Mouse (Mus musculus): ENCODE measurements around the gene Gpbp1. TPM values are rescaled to one million over a fixed set of nuclear protein-coding genes. Genes with fewer than 3 reads are reported as not detected.

The Gpbp1 gene
- total and polyA plus RNA-seq, 3 experiments: 58.2 to 648 (median 76.3) TPM

- no peak for TF ChIP-seq CHD1 (IDR thresholded peaks at IDR 0.05; ENCODE audit: low read depth, low read length)
- TF ChIP-seq UBTF (IDR thresholded peaks at IDR 0.05; ENCODE audit: borderline replicate concordance, insufficient read depth, low read depth, low read length): no peak
Observed at GRCm38 (mm10) chr13:111534131-111534530, 44.2 kb upstream of the Gpbp1 start (continued).

- Histone ChIP-seq H3K27ac (ENCODE audit: control insufficient read depth, low read depth, low read length) (no peak overlapping the region), H3K27me3 (ENCODE audit: control insufficient read depth in 1 of 2, insufficient read depth in 2 of 2, low read length in 2 of 2) (no peaks in the 10 kb centered on the region), H3K4me3 (ENCODE audit: control insufficient read depth in 1 of 2, insufficient read depth in 1 of 2, low read depth in 2 of 2, low read length in 2 of 2) (no peak overlapping the region), H3K36me3 (ENCODE audit: control insufficient read depth in 1 of 2, insufficient read depth in 2 of 2, low read length in 2 of 2) (no peaks in the 10 kb centered on the region), H3K9me3 (replicated peaks; ENCODE audit: insufficient read depth, low read length) (no peaks in the 10 kb centered on the region), H3K79me2 (ENCODE audit: control insufficient read depth, insufficient read depth, low read length, poor library complexity) (no peaks in the 10 kb centered on the region), H3K4me1 (ENCODE audit: control insufficient read depth in 1 of 2, insufficient read depth in 2 of 2, low read length in 2 of 2) (peaks cover 2 to 3% of the 10 kb centered on the region in 2 experiments; a peak in 2 of 4 replicates), H3K9ac (ENCODE audit: control insufficient read depth, low read depth, low read length, poor library complexity, severe bottlenecking) (no peak overlapping the region)
- TF ChIP-seq SMC3 (IDR thresholded peaks at IDR 0.05; ENCODE audit: low read depth, low read length) (peak; percentile 70), ZMIZ1 (IDR thresholded peaks at IDR 0.05; ENCODE audit: low read depth, low read length) (no peak), RAD21 (IDR thresholded peaks at IDR 0.05; ENCODE audit: low read depth, low read length) (peak; percentile 38), JUND (IDR thresholded peaks at IDR 0.05; ENCODE audit: low read depth, low read length) (0 out of 2 replicates have a peak, but pooled peaks have one; percentile 24), CTCF (IDR thresholded peaks at IDR 0.05 in 2 of 3, conservative IDR thresholded peaks at IDR 0.05 in 1 of 3; ENCODE audit: control insufficient read depth in 1 of 3, insufficient read depth in 1 of 3, low read depth in 2 of 3, low read length in 3 of 3, poor library complexity in 1 of 3, severe bottlenecking in 1 of 3) (peak; percentile 32 to 62 (median 49); a peak in 4 of 6 replicates), ZNF384 (IDR thresholded peaks at IDR 0.05; ENCODE audit: low read depth, low read length) (0 out of 2 replicates have a peak, but pooled peaks have one; percentile 22), HCFC1 (IDR thresholded peaks at IDR 0.05; ENCODE audit: low read depth, low read length) (no peak), ZC3H11A (IDR thresholded peaks at IDR 0.05; ENCODE audit: low read depth, low read length) (peak; percentile 25)
- DNase-seq (ENCODE audit: low read depth, low spot score): peak; percentile 43
Observed at GRCm38 (mm10) chr13:111532178-111532948, 42.5 kb upstream of the Gpbp1 start.

- H3K4me3 ChIP-seq (ENCODE audit: control insufficient read depth in 1 of 2, insufficient read depth in 1 of 2, low read depth in 2 of 2, low read length in 2 of 2): no peak overlapping the region
- TF ChIP-seq ELF1 (IDR thresholded peaks at IDR 0.05; ENCODE audit: low read depth, low read length) (no peak), KAT2A (conservative IDR thresholded peaks at IDR 0.05; ENCODE audit: low read depth, low read length) (no peak), TCF12 (IDR thresholded peaks at IDR 0.05; ENCODE audit: low read depth, low read length) (no peak), UBTF (IDR thresholded peaks at IDR 0.05; ENCODE audit: borderline replicate concordance, insufficient read depth, low read depth, low read length) (no peak), SIN3A (IDR thresholded peaks at IDR 0.05; ENCODE audit: low read length) (no peak)
Observed at GRCm38 (mm10) chr13:111531701-111532100, 41.8 kb upstream of the Gpbp1 start.

More at GRCm38 (mm10) chr13:111531701-111532100, 41.8 kb upstream of the Gpbp1 start:
- no peaks in the 10 kb centered on the region for H3K79me2 ChIP-seq (ENCODE audit: control insufficient read depth, insufficient read depth, low read length, poor library complexity)
- no peaks in the 10 kb centered on the region for H3K36me3 ChIP-seq (ENCODE audit: control insufficient read depth in 1 of 2, insufficient read depth in 2 of 2, low read length in 2 of 2)
- no peak overlapping the region for H3K9ac ChIP-seq (ENCODE audit: control insufficient read depth, low read depth, low read length, poor library complexity, severe bottlenecking)
- no peaks in the 10 kb centered on the region for H3K9me3 ChIP-seq (replicated peaks; ENCODE audit: insufficient read depth, low read length)
- H3K4me1 ChIP-seq (ENCODE audit: control insufficient read depth in 1 of 2, insufficient read depth in 2 of 2, low read length in 2 of 2): peaks cover 2 to 3% of the 10 kb centered on the region in 2 experiments; a peak in 2 of 4 replicates
- DNase-seq (ENCODE audit: low read depth, low spot score): no peak
- no peaks in the 10 kb centered on the region for H3K27me3 ChIP-seq (ENCODE audit: control insufficient read depth in 1 of 2, insufficient read depth in 2 of 2, low read length in 2 of 2)
- H3K27ac ChIP-seq (ENCODE audit: control insufficient read depth, low read depth, low read length): no peak overlapping the region
